Mouse (Mus musculus) spleen, adult 2 months (tissue): ENCODE data around the gene Rab11fip3. TPM values are rescaled to one million over a fixed set of nuclear protein-coding genes. Genes with fewer than 3 reads are reported as not detected.

Experiments
- DNase-seq, 2 experiments: peaks; one replicate each; pipeline versions ENCODE4 v3.0.0 to v3.0.0-alpha.2; 2012 to 2021; ENCODE audit warnings: low spot score in 2 of 2, low read depth in 1 of 2
- H3K27ac ChIP-seq: fragments of 200-500 bp; 2 replicates; pipeline ENCODE4 v1.5.1; 2012; ENCODE audit warnings: low read length, inconsistent platforms; ENCODE audit not compliant: insufficient read depth
- H3K27me3 ChIP-seq: fragments of 200-500 bp; 2 replicates; pipeline ENCODE4 v1.6.1; 2012; ENCODE audit warnings: mild to moderate bottlenecking, moderate library complexity, low read length, inconsistent platforms; ENCODE audit not compliant: control insufficient read depth, insufficient read depth
- H3K36me3 ChIP-seq: fragments of 200-500 bp; 2 replicates; pipeline ENCODE4 v1.6.1; 2012; ENCODE audit warnings: mild to moderate bottlenecking, low read length, inconsistent platforms; ENCODE audit not compliant: control insufficient read depth, insufficient read depth
- H3K4me1 ChIP-seq: fragments of 200-500 bp; 2 replicates; pipeline ENCODE4 v1.6.1; 2011; ENCODE audit warnings: inconsistent platforms; ENCODE audit not compliant: control insufficient read depth, insufficient read depth, insufficient read length
- H3K4me3 ChIP-seq: fragments of 200-500 bp; 2 replicates; pipeline ENCODE4 v1.5.1; 2011; ENCODE audit warnings: mild to moderate bottlenecking, inconsistent platforms; ENCODE audit not compliant: insufficient read depth, insufficient read length; ENCODE audit errors: extremely low read depth
- CTCF ChIP-seq: fragments of 200-500 bp; IDR thresholded peaks from 2 replicates; pipeline ENCODE4 v1.5.1; 2011; ENCODE audit warnings: mild to moderate bottlenecking, inconsistent platforms; ENCODE audit not compliant: insufficient read depth, insufficient read length, insufficient replicate concordance; ENCODE audit errors: extremely low read depth
- POLR2A ChIP-seq: fragments of 200-500 bp; IDR thresholded peaks from 2 replicates; pipeline ENCODE4 v1.6.1; 2011; ENCODE audit warnings: low read depth, low read length, inconsistent platforms
- WGBS: fragments of 180-500 bp; shearing (Covaris S2); methylation state at CpG from one replicate; pipeline ENCODE4 v1.1.7; 2018; 5-methylcytosine and 5-hydroxymethylcytosine counted together
- polyA plus RNA-seq: library from polyadenylated mRNA; depleted of rRNA; stranded (reverse); fragments of >200 nt; gene quantifications from 2 replicates; pipeline ENCODE4 v1.2.3, GENCODE M21; 2012

Gene Rab11fip3
- polyA plus RNA-seq, 1 experiment, result 13.3 TPM

- Histone ChIP-seq H3K27ac (no peak overlapping the region), H3K36me3 (no peaks in the 10 kb centered on the region), H3K4me3 (no peak overlapping the region), H3K27me3 (peaks cover 12% of the 10 kb centered on the region), H3K4me1 (peaks cover 4% of the 10 kb centered on the region; the same call in 1 of the 2 replicates)
- DNase-seq, result no peak
- 0% methylated on average over 1 of the region's 3 CpGs for WGBS
- no peak for TF ChIP-seq CTCF
- TF ChIP-seq POLR2A, result no peak
These were observed 118.6 kb downstream of the Rab11fip3 start for GRCm38 (mm10) chr17:25950706-25951105.

- 76% methylated on average over 5 of the region's 5 CpGs for WGBS
- peaks cover 4% of the 10 kb centered on the region; the same call in 1 of the 2 replicates for H3K4me1 ChIP-seq
- peaks cover 12% of the 10 kb centered on the region for H3K27me3 ChIP-seq
- H3K4me3 ChIP-seq, result no peak overlapping the region
- TF ChIP-seq POLR2A (no peak), CTCF (no peak)
- DNase-seq, result no peak
- no peaks in the 10 kb centered on the region for H3K36me3 ChIP-seq
- no peak overlapping the region for H3K27ac ChIP-seq
These were observed 119.4 kb downstream of the Rab11fip3 start for GRCm38 (mm10) chr17:25949981-25950380.

- TF ChIP-seq POLR2A (no peak), CTCF (no peak)
These were observed 121.3 kb downstream of the Rab11fip3 start for GRCm38 (mm10) chr17:25948051-25948450.

GRCm38 (mm10) chr17:25947576-25947975, 121.8 kb downstream of the Rab11fip3 start:
- Histone ChIP-seq H3K27me3 (peaks cover 12% of the 10 kb centered on the region), H3K27ac (no peak overlapping the region), H3K4me3 (no peak overlapping the region), H3K36me3 (no peaks in the 10 kb centered on the region), H3K4me1 (peaks cover 8% of the 10 kb centered on the region)
- no peak for TF ChIP-seq CTCF
- no peak for TF ChIP-seq POLR2A
- no peak for DNase-seq
- 81% methylated on average over 4 of the region's 4 CpGs for WGBS

More at GRCm38 (mm10) chr17:25948051-25948450, 121.3 kb downstream of the Rab11fip3 start:
- WGBS, result 86% methylated on average over 8 of the region's 8 CpGs
- Histone ChIP-seq H3K36me3 (no peaks in the 10 kb centered on the region), H3K4me1 (peaks cover 4% of the 10 kb centered on the region; the same call in 1 of the 2 replicates), H3K27ac (no peak overlapping the region), H3K27me3 (peaks cover 12% of the 10 kb centered on the region), H3K4me3 (no peak overlapping the region)
- DNase-seq, result no peak

GRCm38 (mm10) chr17:25946891-25947290, 122.5 kb downstream of the Rab11fip3 start:
- H3K36me3 ChIP-seq, result no peaks in the 10 kb centered on the region
- no peak overlapping the region for H3K4me3 ChIP-seq
- H3K4me1 ChIP-seq, result peaks cover 12% of the 10 kb centered on the region
- peaks cover 9% of the 10 kb centered on the region for H3K27me3 ChIP-seq
- no peak for TF ChIP-seq CTCF
- no peak for TF ChIP-seq POLR2A
- 87% methylated on average over 8 of the region's 8 CpGs for WGBS
- H3K27ac ChIP-seq, result no peak overlapping the region
- no peak for DNase-seq

GRCm38 (mm10) chr17:25946349-25946748, 123.0 kb downstream of the Rab11fip3 start:
- TF ChIP-seq CTCF (no peak), POLR2A (no peak)
- Histone ChIP-seq H3K4me3 (no peak overlapping the region), H3K27me3 (0 out of 2 replicates have a peak, but pooled peaks cover 4% of the 10 kb centered on the region), H3K4me1 (peaks cover 9% of the 10 kb centered on the region; the same call in 1 of the 2 replicates), H3K27ac (no peak overlapping the region), H3K36me3 (no peaks in the 10 kb centered on the region)
- no peak for DNase-seq
- 84% methylated on average over 7 of the region's 7 CpGs for WGBS

- Histone ChIP-seq H3K27ac (no peak overlapping the region), H3K4me3 (no peak overlapping the region), H3K36me3 (no peaks in the 10 kb centered on the region), H3K4me1 (peaks cover 9% of the 10 kb centered on the region; the same call in 1 of the 2 replicates), H3K27me3 (no peaks in the 10 kb centered on the region)
- no peak for TF ChIP-seq POLR2A
- no peak for TF ChIP-seq CTCF
- no peak for DNase-seq
- WGBS, result 79% methylated on average over 9 of the region's 9 CpGs
These were observed 123.7 kb downstream of the Rab11fip3 start for GRCm38 (mm10) chr17:25945517-25946155.
